In the genomic region with DNA sequence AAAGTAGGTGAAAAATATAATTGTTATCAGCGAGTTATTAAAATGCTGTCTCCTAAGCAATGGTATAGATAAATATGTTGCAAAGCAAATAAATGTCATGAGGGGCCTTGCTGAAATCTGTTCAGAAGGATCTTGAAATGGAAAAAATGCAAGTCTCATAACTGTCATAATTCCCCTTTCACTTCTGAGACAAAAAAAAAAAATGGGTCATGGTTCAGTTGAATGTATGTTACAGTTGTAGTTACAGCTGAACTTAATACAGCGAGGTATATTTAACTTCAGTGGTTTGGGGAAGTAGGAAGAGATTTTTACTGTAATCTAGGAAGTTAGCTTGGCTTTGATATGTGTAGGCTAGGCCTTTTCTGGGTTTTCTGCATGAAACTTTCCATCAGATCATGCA, we compare ENCODE assay signal across 17 mouse cellular contexts. TPM values are rescaled to one million over a fixed set of nuclear protein-coding genes. Genes with fewer than 3 reads are reported as not detected.
DNase-seq lines count a peak whose midpoint lies in the region; ATAC-seq and TF ChIP-seq lines count a peak whose summit lies in the region.
"Had no signal": no experiment of that assay in that cellular context is flagged by ENCODE, and none has a peak within 500 bp of the region (broad histone marks: within the 10 kb centered on the region; RNA-seq: fewer than 3 reads in every experiment).

No protein-coding gene starts in this region.

- no peak overlapping the region for H3K9ac ChIP-seq in hindbrain, embryonic 16.5 days (ENCODE audit: low read depth, low read length)
- no peak overlapping the region for H3K9ac ChIP-seq in neural tube, embryonic 14.5 days (replicated peaks; ENCODE audit: low read depth, low read length)
- H3K9ac ChIP-seq: liver, embryonic 13.5 days had no signal

- intact Hi-C loops in left cerebral cortex, adult 2 months (cut with DNase I) = loop anchor here (5.0 to 10.0 kb wide), 5 partner anchors 62 to 805 kb away; no protein-coding TSS in a partner anchor

- 76% methylated on average over 2 of the region's 2 CpGs for WGBS in heart, embryonic 10.5 days
- 87% methylated on average over 2 of the region's 2 CpGs for WGBS in hindbrain, embryonic 16.5 days
- WGBS in neural tube, embryonic 14.5 days = 83% methylated on average over 2 of the region's 2 CpGs

- peak overlapping the region; percentile 96 for H3K4me2 ChIP-seq in hindbrain, embryonic 16.5 days (ENCODE audit: low read length)
- H3K4me2 ChIP-seq in neural tube, embryonic 14.5 days (ENCODE audit: low read depth, low read length) = peak overlapping the region; percentile 79
- H3K4me2 ChIP-seq: liver, embryonic 13.5 days had no signal

- H3K4me3 ChIP-seq in heart, embryonic 10.5 days = peak overlapping the region; percentile 84; the same call in 1 of the 2 replicates
- peak overlapping the region; percentile 73 for H3K4me3 ChIP-seq in left cerebral cortex, adult 2 months
- H3K4me3 ChIP-seq in hindbrain, embryonic 16.5 days (ENCODE audit: low read length) = peak overlapping the region; percentile 80
- H3K4me3 ChIP-seq in neural tube, embryonic 14.5 days (ENCODE audit: low read depth, low read length) = peak overlapping the region; percentile 69
- H3K4me3 ChIP-seq: erythroblast, embryonic 14.5 days; liver, embryonic 13.5 days had no signal

- H3K27ac ChIP-seq in heart, embryonic 10.5 days = no peak overlapping the region
- H3K27ac ChIP-seq in left cerebral cortex, adult 2 months = no peak overlapping the region
- no peak overlapping the region for H3K27ac ChIP-seq in hindbrain, embryonic 16.5 days (ENCODE audit: low read depth, low read length)
- no peak overlapping the region for H3K27ac ChIP-seq in neural tube, embryonic 14.5 days (ENCODE audit: low read depth, low read length)
- H3K27ac ChIP-seq: heart, adult 2 months; limb, embryonic 10.5 days; liver, embryonic 13.5 days had no signal

- ATAC-seq in hindbrain, embryonic 16.5 days = no peak
- ATAC-seq in neural tube, embryonic 14.5 days (ENCODE audit: low read depth) = no peak

- H3K4me1 ChIP-seq in heart, embryonic 10.5 days = 0 out of 2 replicates have a peak, but pooled peaks cover 3% of the 10 kb centered on the region
- H3K4me1 ChIP-seq in hindbrain, embryonic 16.5 days (ENCODE audit: control insufficient read depth, insufficient read depth, low read depth, low read length) = peaks cover 4% of the 10 kb centered on the region; the same call in 1 of the 2 replicates
- H3K4me1 ChIP-seq in neural tube, embryonic 14.5 days (ENCODE audit: control insufficient read depth, insufficient read depth, low read length) = peaks cover 3% of the 10 kb centered on the region; the same call in 1 of the 2 replicates

- no peaks in the 10 kb centered on the region for H3K27me3 ChIP-seq in heart, embryonic 10.5 days (ENCODE audit: insufficient read depth, poor library complexity, severe bottlenecking)
- no peaks in the 10 kb centered on the region for H3K27me3 ChIP-seq in hindbrain, embryonic 16.5 days (replicated peaks; ENCODE audit: control insufficient read depth, insufficient read depth, low read length)
- H3K27me3 ChIP-seq in neural tube, embryonic 14.5 days (ENCODE audit: control insufficient read depth, insufficient read depth, low read length) = no peaks in the 10 kb centered on the region

- no peak for DNase-seq in heart, embryonic 10.5 days (ENCODE audit: low spot score)
- no peak for DNase-seq in heart, postnatal 4 days
- DNase-seq in left cerebral cortex, adult 2 months (ENCODE audit: extremely low spot score in 1 of 2, low spot score in 2 of 2) = no peak
- no peak for DNase-seq in left cerebral cortex, adult 18-20 months (ENCODE audit: low spot score in 2 of 2)
- DNase-seq in right cerebral cortex, postnatal 36 days (ENCODE audit: low spot score in 2 of 2) = no peak
- DNase-seq: cerebellum, adult 11 months; heart, adult 2 months; kidney, adult 11 months; kidney, postnatal 14 days; liver, embryonic 13.5 days; lung, postnatal 36 days; right cerebral cortex, postnatal 14 days; thymus, adult 18-20 months had no signal

- no peak for TF ChIP-seq CTCF in left cerebral cortex, adult 2 months (IDR thresholded peaks at IDR 0.05)

- H3K9me3 ChIP-seq in heart, embryonic 10.5 days = no peaks in the 10 kb centered on the region
- no peaks in the 10 kb centered on the region for H3K9me3 ChIP-seq in hindbrain, embryonic 16.5 days (ENCODE audit: control insufficient read depth, low read length)
- no peaks in the 10 kb centered on the region for H3K9me3 ChIP-seq in neural tube, embryonic 14.5 days (ENCODE audit: control insufficient read depth, low read length)
- H3K9me3 ChIP-seq: limb, embryonic 10.5 days; liver, embryonic 13.5 days had no signal

- H3K36me3 ChIP-seq in heart, embryonic 10.5 days = peaks cover 23% of the 10 kb centered on the region
- no peaks in the 10 kb centered on the region for H3K36me3 ChIP-seq in hindbrain, embryonic 16.5 days (ENCODE audit: control insufficient read depth, insufficient read depth, low read length)
- H3K36me3 ChIP-seq in neural tube, embryonic 14.5 days (ENCODE audit: control insufficient read depth, insufficient read depth, low read length) = no peaks in the 10 kb centered on the region
- H3K36me3 ChIP-seq: liver, embryonic 13.5 days had no signal

RNA-seq across cellular contexts. Expression of a gene that starts 3.2 kb away (rescaled TPM):
- polyA plus RNA-seq in heart, embryonic 10.5 days (2016; fragmentation: Nextera tagmentation; extraction: Ambion mirVana) = 58.0 and 93.6 TPM in 2 replicates
- total RNA-seq in heart, postnatal 4 days (2021) = 100 to 1,000 TPM; 208 to 210 TPM
- 100 to 1,000 TPM; 176 to 181 TPM for total RNA-seq in left cerebral cortex, adult 2 months (2021)
- total RNA-seq in left cerebral cortex, adult 18-20 months (2021) = 100 to 1,000 TPM; 184 to 189 TPM
- polyA plus RNA-seq in hindbrain, embryonic 16.5 days (2015; fragmentation: Nextera tagmentation; extraction: Ambion mirVana) = 81.6 and 88.9 TPM in 2 replicates
- polyA plus RNA-seq in neural tube, embryonic 14.5 days (2014; fragmentation: Nextera tagmentation; extraction: Ambion mirVana) = 165 and 215 TPM in 2 replicates
- polyA plus RNA-seq: erythroblast, embryonic 14.5 days had no signal
